Mouse (Mus musculus) hindbrain, embryonic 16.5 days (tissue): ENCODE measurements around the gene Klhdc1. TPM values are rescaled to one million over a fixed set of nuclear protein-coding genes. Genes with fewer than 3 reads are reported as not detected.

Experiments
- ATAC-seq: fragments of 200-750 bp; cut with Nextera tagmentation; 2 replicates; pipeline ENCODE4 v1.8.0; 2017; ENCODE audit warnings: moderate TSS enrichment, moderate library complexity
- H3K27ac ChIP-seq: fragments of 300-500 bp; sonication (generic); 2 replicates; pipeline ENCODE4 v1.5.1; 2014; ENCODE audit warnings: low read depth, mild to moderate bottlenecking, control low read depth, low read length, moderate library complexity
- H3K27me3 ChIP-seq: fragments of 300-500 bp; sonication (generic); replicated peaks from 2 replicates; pipeline ENCODE4 v1.6.1; 2014; ENCODE audit warnings: low read length; ENCODE audit not compliant: control insufficient read depth, insufficient read depth
- H3K36me3 ChIP-seq: fragments of 300-500 bp; sonication (generic); 2 replicates; pipeline ENCODE4 v1.6.1; 2014; ENCODE audit warnings: mild to moderate bottlenecking, low read length, moderate library complexity, mixed read lengths; ENCODE audit not compliant: control insufficient read depth, insufficient read depth
- H3K4me1 ChIP-seq: fragments of 300-500 bp; sonication (generic); 2 replicates; pipeline ENCODE4 v1.6.1; 2014; ENCODE audit warnings: low read depth, low read length; ENCODE audit not compliant: control insufficient read depth, insufficient read depth
- H3K4me2 ChIP-seq: fragments of 300-500 bp; sonication (generic); 2 replicates; pipeline ENCODE4 v1.6.1; 2014; ENCODE audit warnings: mild to moderate bottlenecking, low read length, control low read depth, moderate library complexity
- H3K4me3 ChIP-seq: fragments of 300-500 bp; sonication (generic); 2 replicates; pipeline ENCODE4 v1.5.1; 2014; ENCODE audit warnings: mild to moderate bottlenecking, low read length, control low read depth, moderate library complexity
- H3K9ac ChIP-seq: fragments of 300-500 bp; sonication (generic); 2 replicates; pipeline ENCODE4 v1.6.1; 2014; ENCODE audit warnings: low read depth, mild to moderate bottlenecking, control low read depth, low read length, moderate library complexity
- H3K9me3 ChIP-seq: fragments of 300-500 bp; sonication (generic); 2 replicates; pipeline ENCODE4 v1.6.1; 2014; ENCODE audit warnings: mild to moderate bottlenecking, low read length, moderate library complexity; ENCODE audit not compliant: control insufficient read depth
- WGBS: fragments of 180-500 bp; shearing (Covaris S2); extraction: QIAGEN DNeasy Blood & Tissue Kit; methylation state at CpG from one replicate; pipeline ENCODE4 v1.1.7; 2014; 5-methylcytosine and 5-hydroxymethylcytosine counted together
- polyA plus RNA-seq: library from polyadenylated mRNA; unstranded; fragments of >200 nt; fragmentation: Nextera tagmentation; extraction: Ambion mirVana; gene quantifications from 2 replicates; pipeline ENCODE4 v1.2.1, GENCODE M21; 2015

Gene Klhdc1
- polyA plus RNA-seq, 1 experiment from 2014 or later = 17.2 TPM

GRCm38 (mm10) chr12:69287535-69287934 lies 46.6 kb downstream of the Klhdc1 start:
- WGBS = 86% methylated on average over 8 of the region's 8 CpGs
- no peaks in the 10 kb centered on the region for H3K4me1 ChIP-seq
- no peaks in the 10 kb centered on the region for H3K36me3 ChIP-seq
- H3K4me2 ChIP-seq = no peak overlapping the region
- no peak overlapping the region for H3K27ac ChIP-seq
- ATAC-seq = no peak
- no peaks in the 10 kb centered on the region for H3K27me3 ChIP-seq
- no peaks in the 10 kb centered on the region for H3K9me3 ChIP-seq
- no peak overlapping the region for H3K9ac ChIP-seq
- H3K4me3 ChIP-seq = no peak overlapping the region

GRCm38 (mm10) chr12:69288699-69289098 lies 47.7 kb downstream of the Klhdc1 start:
- H3K36me3 ChIP-seq = no peaks in the 10 kb centered on the region
- H3K4me2 ChIP-seq = no peak overlapping the region
- no peaks in the 10 kb centered on the region for H3K4me1 ChIP-seq
- H3K4me3 ChIP-seq = no peak overlapping the region
- no peaks in the 10 kb centered on the region for H3K27me3 ChIP-seq
- H3K9ac ChIP-seq = no peak overlapping the region
- H3K9me3 ChIP-seq = no peaks in the 10 kb centered on the region
- no peak for ATAC-seq
- H3K27ac ChIP-seq = no peak overlapping the region
- 81% methylated on average over 9 of the region's 9 CpGs for WGBS

GRCm38 (mm10) chr12:69292401-69292800 lies 51.4 kb downstream of the Klhdc1 start:
- no peaks in the 10 kb centered on the region for H3K9me3 ChIP-seq
- no peak for ATAC-seq
- no peak overlapping the region for H3K4me2 ChIP-seq
- H3K4me3 ChIP-seq = no peak overlapping the region
- 90% methylated on average over 6 of the region's 6 CpGs for WGBS
- H3K9ac ChIP-seq = no peak overlapping the region
- no peaks in the 10 kb centered on the region for H3K36me3 ChIP-seq
- H3K27ac ChIP-seq = no peak overlapping the region
- H3K27me3 ChIP-seq = no peaks in the 10 kb centered on the region
- peaks cover 7% of the 10 kb centered on the region; the same call in 1 of the 2 replicates for H3K4me1 ChIP-seq

- peaks cover 17% of the 10 kb centered on the region for H3K4me1 ChIP-seq
- H3K4me2 ChIP-seq = no peak overlapping the region
- H3K36me3 ChIP-seq = no peaks in the 10 kb centered on the region
- H3K27ac ChIP-seq = no peak overlapping the region
- H3K4me3 ChIP-seq = no peak overlapping the region
- 69% methylated on average over 2 of the region's 2 CpGs for WGBS
- no peak overlapping the region for H3K9ac ChIP-seq
- ATAC-seq = no peak
- H3K9me3 ChIP-seq = no peaks in the 10 kb centered on the region
- no peaks in the 10 kb centered on the region for H3K27me3 ChIP-seq
Measured at GRCm38 (mm10) chr12:69293815-69294214, 52.8 kb downstream of the Klhdc1 start.

GRCm38 (mm10) chr12:69294936-69295335 lies 54.0 kb downstream of the Klhdc1 start:
- no peak overlapping the region for H3K27ac ChIP-seq
- no peak overlapping the region for H3K9ac ChIP-seq
- no peaks in the 10 kb centered on the region for H3K9me3 ChIP-seq
- no peak for ATAC-seq
- no peak overlapping the region for H3K4me2 ChIP-seq
- no peaks in the 10 kb centered on the region for H3K36me3 ChIP-seq
- H3K4me3 ChIP-seq = no peak overlapping the region
- H3K27me3 ChIP-seq = no peaks in the 10 kb centered on the region
- peaks cover 23% of the 10 kb centered on the region for H3K4me1 ChIP-seq
- 90% methylated on average over 2 of the region's 2 CpGs for WGBS

GRCm38 (mm10) chr12:69295651-69296050 lies 54.7 kb downstream of the Klhdc1 start:
- 86% methylated on average over 4 of the region's 4 CpGs for WGBS
- ATAC-seq = no peak
- Histone ChIP-seq H3K4me1 (peaks cover 23% of the 10 kb centered on the region), H3K4me2 (peak overlapping the region; percentile 70), H3K36me3 (no peaks in the 10 kb centered on the region), H3K9me3 (no peaks in the 10 kb centered on the region), H3K27ac (0 out of 2 replicates have a peak overlapping the region, but pooled peaks have one; percentile 93), H3K27me3 (no peaks in the 10 kb centered on the region), H3K4me3 (peak overlapping the region; percentile 89), H3K9ac (peak overlapping the region; percentile 86; the same call in 1 of the 2 replicates)

GRCm38 (mm10) chr12:69296511-69297410 lies 55.8 kb downstream of the Klhdc1 start, which contains the start of gene Klhdc2:
Gene Klhdc2 (plus strand): TSS chr12:69296681.
- WGBS = under 1% methylated on average over 75 of the region's 98 CpGs
- peak; percentile 97 for ATAC-seq

GRCm38 (mm10) chr12:69297411-69298150 lies 56.6 kb downstream of the Klhdc1 start:
- no peak; the same call in none of the 2 replicates for ATAC-seq
- H3K4me2 ChIP-seq = peak overlapping the region; percentile 70
- no peaks in the 10 kb centered on the region for H3K9me3 ChIP-seq
- peak overlapping the region; percentile 89 for H3K4me3 ChIP-seq
- H3K36me3 ChIP-seq = peaks cover 5% of the 10 kb centered on the region
- H3K4me1 ChIP-seq = peaks cover 23% of the 10 kb centered on the region
- peak overlapping the region; percentile 93 for H3K27ac ChIP-seq
- H3K27me3 ChIP-seq = no peaks in the 10 kb centered on the region
- H3K9ac ChIP-seq = peak overlapping the region; percentile 86
- WGBS = 17% methylated on average over 20 of the region's 20 CpGs

More at GRCm38 (mm10) chr12:69296511-69297410, 55.8 kb downstream of the Klhdc1 start, which contains the start of gene Klhdc2:
- Histone ChIP-seq H3K4me1 (peaks cover 23% of the 10 kb centered on the region), H3K4me2 (peak within 1 kb of the TSS; percentile 70), H3K4me3 (peak within 1 kb of the TSS; percentile 89), H3K36me3 (no peaks in the 10 kb centered on the region), H3K27ac (peak within 1 kb of the TSS; percentile 93), H3K9ac (peak within 1 kb of the TSS; percentile 86), H3K9me3 (no peaks in the 10 kb centered on the region), H3K27me3 (no peaks in the 10 kb centered on the region)

GRCm38 (mm10) chr12:69298281-69298680 lies 57.3 kb downstream of the Klhdc1 start:
- Histone ChIP-seq H3K36me3 (peaks cover 9% of the 10 kb centered on the region), H3K4me2 (peak overlapping the region; percentile 70), H3K27me3 (no peaks in the 10 kb centered on the region), H3K9me3 (no peaks in the 10 kb centered on the region), H3K9ac (no peak overlapping the region), H3K4me1 (peaks cover 23% of the 10 kb centered on the region), H3K27ac (no peak overlapping the region), H3K4me3 (peak overlapping the region; percentile 89)
- no peak for ATAC-seq
- WGBS = 83% methylated on average over 4 of the region's 4 CpGs
